10 mouse cellular contexts compared by ENCODE assay signal in the genomic region with DNA sequence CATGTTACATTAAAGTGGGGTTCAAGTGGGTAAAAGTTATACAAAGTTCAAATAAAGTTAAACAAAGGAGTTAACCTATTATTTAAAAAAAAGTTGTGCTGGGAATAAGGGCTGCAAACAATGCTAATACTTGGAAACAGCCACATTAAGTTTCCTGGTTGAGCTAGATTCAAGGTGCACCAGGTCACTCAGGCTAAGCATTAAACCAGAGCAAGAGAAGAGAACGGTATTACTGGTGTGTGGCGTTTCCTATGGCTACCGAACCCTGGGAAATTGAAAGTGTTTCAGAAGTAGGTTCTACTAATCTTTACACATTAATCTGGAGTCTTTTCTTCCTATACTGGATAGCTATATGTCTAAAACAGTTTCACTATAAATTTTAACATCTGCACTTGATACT.
"Had no signal": no experiment of that assay in that cellular context is flagged by ENCODE, and none has a peak within 500 bp of the region (broad histone marks: within the 10 kb centered on the region; RNA-seq: fewer than 3 reads in every experiment).

No protein-coding gene starts in this region.

- H3K27ac ChIP-seq: limb, embryonic 13.5 days; liver, embryonic 14.5 days; midbrain, embryonic 13.5 days; neural tube, embryonic 15.5 days; stomach, postnatal 0 days had no signal

- DNase-seq: left cerebral cortex, postnatal 4 days; lung, adult 18-20 months; lung, postnatal 36 days; thymus, postnatal 4 days had no signal

- H3K4me1 ChIP-seq: limb, embryonic 13.5 days; midbrain, embryonic 13.5 days; neural tube, embryonic 15.5 days had no signal

- H3K9me3 ChIP-seq: limb, embryonic 13.5 days; midbrain, embryonic 13.5 days; neural tube, embryonic 15.5 days had no signal

- H3K27me3 ChIP-seq: limb, embryonic 13.5 days; midbrain, embryonic 13.5 days; neural tube, embryonic 15.5 days had no signal

- H3K36me3 ChIP-seq: limb, embryonic 13.5 days; midbrain, embryonic 13.5 days; neural tube, embryonic 15.5 days had no signal

- H3K4me3 ChIP-seq: limb, embryonic 13.5 days; midbrain, embryonic 13.5 days; neural tube, embryonic 15.5 days had no signal

- H3K4me2 ChIP-seq: limb, embryonic 13.5 days; midbrain, embryonic 13.5 days; neural tube, embryonic 15.5 days had no signal

- ATAC-seq: intestine, embryonic 16.5 days; midbrain, embryonic 13.5 days had no signal

- H3K9ac ChIP-seq: limb, embryonic 13.5 days; liver, embryonic 14.5 days; midbrain, embryonic 13.5 days; neural tube, embryonic 15.5 days had no signal
